Mouse (Mus musculus) hindbrain, embryonic 12.5 days (tissue): ENCODE data around the gene Bmper. TPM values are rescaled to one million over a fixed set of nuclear protein-coding genes. Genes with fewer than 3 reads are reported as not detected.

Experiments used
- ATAC-seq: fragments of 200-750 bp; cut with Nextera tagmentation; 2 replicates; pipeline ENCODE4 v1.8.0; 2017; ENCODE audit warnings: moderate TSS enrichment; ENCODE audit not compliant: low FRiP score
- H3K27ac ChIP-seq: fragments of 300-500 bp; sonication (generic); 2 replicates; pipeline ENCODE4 v1.5.1; 2016; ENCODE audit warnings: mild to moderate bottlenecking
- H3K27me3 ChIP-seq: fragments of 300-500 bp; sonication (generic); 2 replicates; pipeline ENCODE4 v1.6.1; 2016; ENCODE audit warnings: mild to moderate bottlenecking
- H3K36me3 ChIP-seq: fragments of 300-500 bp; sonication (generic); 2 replicates; pipeline ENCODE4 v1.6.1; 2016; ENCODE audit warnings: mild to moderate bottlenecking
- H3K4me1 ChIP-seq: fragments of 300-500 bp; sonication (generic); 2 replicates; pipeline ENCODE4 v1.6.1; 2016
- H3K4me2 ChIP-seq: fragments of 300-500 bp; sonication (generic); replicated peaks from 2 replicates; pipeline ENCODE4 v1.6.1; 2016; ENCODE audit warnings: mild to moderate bottlenecking
- H3K4me3 ChIP-seq: fragments of 300-500 bp; sonication (generic); 2 replicates; pipeline ENCODE4 v1.5.1; 2016; ENCODE audit warnings: mild to moderate bottlenecking
- H3K9ac ChIP-seq: fragments of 300-500 bp; sonication (generic); 2 replicates; pipeline ENCODE4 v1.6.1; 2016; ENCODE audit warnings: mild to moderate bottlenecking, moderate library complexity
- H3K9me3 ChIP-seq: fragments of 300-500 bp; sonication (generic); replicated peaks from 2 replicates; pipeline ENCODE4 v1.6.1; 2016; ENCODE audit warnings: mild to moderate bottlenecking
- WGBS: fragments of 180-500 bp; shearing (Covaris S2); methylation state at CpG from one replicate; pipeline ENCODE4 v1.1.7; 2016; 5-methylcytosine and 5-hydroxymethylcytosine counted together
- polyA plus RNA-seq: library from polyadenylated mRNA; unstranded; fragments of >200 nt; fragmentation: Nextera tagmentation; extraction: Ambion mirVana; gene quantifications from 2 replicates; pipeline ENCODE4 v1.2.1, GENCODE M21; 2016

The Bmper gene
- polyA plus RNA-seq, 1 experiment from 2014 or later, result 9.7 TPM

DNA sequence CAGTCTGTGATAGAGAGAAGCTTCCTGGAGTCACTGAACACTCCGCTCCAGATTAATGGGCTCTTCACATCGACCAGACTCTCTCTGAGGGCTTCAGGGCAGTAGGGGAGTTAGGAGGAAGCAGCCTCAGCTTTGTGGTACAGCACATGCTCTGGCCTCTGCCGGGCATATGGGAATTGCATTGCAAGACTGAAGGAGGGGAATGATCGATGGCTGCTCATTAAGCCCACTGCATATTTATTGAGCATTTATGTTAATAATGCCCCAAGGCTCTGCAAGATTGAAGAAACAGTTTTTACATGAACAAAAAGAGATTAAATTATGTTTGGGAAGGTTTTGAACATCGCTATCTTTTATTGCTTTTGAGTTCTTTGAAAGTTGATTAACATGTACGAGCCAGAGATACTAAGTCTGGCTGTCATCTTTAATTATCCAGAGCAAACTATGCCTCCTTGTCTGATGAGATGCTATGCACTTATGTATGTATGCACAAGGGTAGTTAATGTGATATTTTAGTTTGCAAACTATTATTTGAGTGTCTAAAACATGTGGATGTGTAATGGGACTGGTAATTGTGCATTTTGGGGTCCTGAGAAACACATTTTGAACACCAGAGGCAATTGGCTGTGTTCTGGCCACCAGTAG, 13.9 kb downstream of the Bmper start:
- no peak overlapping the region for H3K27ac ChIP-seq
- H3K9ac ChIP-seq, result no peak overlapping the region
- no peaks in the 10 kb centered on the region for H3K27me3 ChIP-seq
- no peak overlapping the region for H3K4me3 ChIP-seq
- H3K4me1 ChIP-seq, result peaks cover 13% of the 10 kb centered on the region
- ATAC-seq, result peak; percentile 91
- no peak overlapping the region for H3K4me2 ChIP-seq
- H3K36me3 ChIP-seq, result no peaks in the 10 kb centered on the region
- 49% methylated on average over 6 of the region's 6 CpGs for WGBS
- no peaks in the 10 kb centered on the region for H3K9me3 ChIP-seq

DNA sequence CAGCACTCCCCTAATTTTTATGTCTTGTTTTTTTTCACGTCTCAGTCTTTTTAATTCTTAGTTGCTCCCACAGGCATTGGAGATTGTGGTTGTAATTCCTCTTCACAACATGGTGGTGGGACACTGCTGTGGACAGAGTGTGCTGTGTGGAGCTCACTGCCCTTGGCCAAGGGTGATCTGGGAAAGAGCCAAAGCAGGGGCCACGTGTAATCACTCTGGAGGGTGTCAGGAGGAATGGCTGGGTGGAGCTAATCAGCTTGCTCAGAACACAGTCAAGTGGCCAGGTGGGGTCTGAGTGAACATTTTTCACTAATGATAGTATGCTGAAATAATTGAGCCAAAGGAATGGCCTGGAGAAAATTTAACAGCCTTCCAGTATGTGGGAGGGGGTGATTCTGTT, 16.1 kb downstream of the Bmper start:
- Histone ChIP-seq H3K4me1 (peaks cover 18% of the 10 kb centered on the region), H3K4me3 (no peak overlapping the region), H3K4me2 (no peak overlapping the region), H3K9ac (no peak overlapping the region), H3K27ac (no peak overlapping the region), H3K36me3 (no peaks in the 10 kb centered on the region), H3K27me3 (no peaks in the 10 kb centered on the region), H3K9me3 (no peaks in the 10 kb centered on the region)
- no peak for ATAC-seq
- 72% methylated on average over 2 of the region's 2 CpGs for WGBS

DNA sequence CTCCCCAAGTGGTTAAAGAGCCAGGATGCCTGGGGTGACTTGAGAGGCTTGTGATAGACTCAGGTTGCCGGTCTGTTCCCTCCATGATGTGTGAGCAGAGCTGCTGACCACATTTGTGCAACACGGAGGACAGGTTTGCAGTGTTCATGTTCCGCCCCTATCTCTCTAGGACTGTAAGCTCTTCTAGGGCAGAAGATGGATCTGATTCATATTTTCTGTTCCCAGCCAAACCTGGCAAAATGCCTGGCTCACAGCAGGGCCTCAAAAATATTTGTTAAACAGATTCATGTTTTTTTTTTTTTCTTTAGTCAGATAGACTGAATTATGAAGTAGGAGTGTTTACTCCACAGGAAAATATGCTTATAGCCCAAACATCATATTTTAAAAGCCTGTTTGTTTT, 20.0 kb downstream of the Bmper start:
- H3K27ac ChIP-seq, result no peak overlapping the region
- no peak for ATAC-seq
- peaks cover 9% of the 10 kb centered on the region for H3K4me1 ChIP-seq
- H3K36me3 ChIP-seq, result no peaks in the 10 kb centered on the region
- H3K4me3 ChIP-seq, result no peak overlapping the region
- H3K4me2 ChIP-seq, result no peak overlapping the region
- no peaks in the 10 kb centered on the region for H3K9me3 ChIP-seq
- peaks cover 10% of the 10 kb centered on the region for H3K27me3 ChIP-seq
- no peak overlapping the region for H3K9ac ChIP-seq
- WGBS, result 76% methylated on average over 3 of the region's 3 CpGs

DNA sequence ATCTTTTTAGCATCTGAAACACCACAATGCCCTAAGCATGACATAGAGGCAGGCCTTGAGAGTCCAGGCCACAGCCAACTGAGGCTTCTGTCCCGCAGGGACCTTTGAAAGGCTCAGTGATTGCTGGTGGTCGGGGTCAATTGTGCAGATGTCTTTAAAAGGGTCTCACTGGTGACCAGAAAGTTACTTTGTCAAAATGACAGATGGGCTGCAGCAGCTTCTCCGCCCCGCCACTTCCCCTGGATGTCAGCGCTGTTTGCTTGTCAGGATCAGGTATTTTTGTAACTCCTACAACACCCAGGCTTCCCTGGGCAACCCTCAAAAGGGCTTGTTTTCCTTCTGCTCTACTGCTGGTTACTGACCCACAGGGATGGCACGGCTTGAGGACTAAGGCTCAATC, 21.0 kb downstream of the Bmper start:
- H3K4me1 ChIP-seq, result peaks cover 5% of the 10 kb centered on the region
- no peaks in the 10 kb centered on the region for H3K9me3 ChIP-seq
- H3K4me3 ChIP-seq, result no peak overlapping the region
- no peaks in the 10 kb centered on the region for H3K36me3 ChIP-seq
- H3K4me2 ChIP-seq, result no peak overlapping the region
- peaks cover 10% of the 10 kb centered on the region for H3K27me3 ChIP-seq
- ATAC-seq, result no peak
- 26% methylated on average over 6 of the region's 6 CpGs for WGBS
- no peak overlapping the region for H3K9ac ChIP-seq
- H3K27ac ChIP-seq, result no peak overlapping the region

DNA sequence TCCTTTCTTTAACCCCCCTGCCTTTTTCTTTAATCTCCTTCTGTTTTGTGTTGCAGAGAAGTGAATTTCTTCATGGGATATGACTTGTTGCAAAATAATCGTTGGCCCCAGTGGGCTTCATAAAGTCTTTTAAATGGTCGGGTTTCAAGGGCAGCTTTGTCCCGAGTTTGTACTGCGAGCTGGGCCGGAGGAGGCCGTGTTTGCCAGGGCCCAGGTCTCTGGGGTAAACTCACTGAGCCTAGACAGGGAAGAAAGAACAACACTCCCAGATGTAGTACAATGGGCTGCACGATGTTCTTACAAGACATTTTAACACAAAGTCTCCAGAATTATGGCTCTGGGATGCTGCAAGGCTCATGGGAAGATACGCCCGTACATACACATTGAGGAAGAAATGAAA, 23.5 kb downstream of the Bmper start:
- Histone ChIP-seq H3K4me3 (no peak overlapping the region), H3K9ac (no peak overlapping the region), H3K27me3 (peaks cover 10% of the 10 kb centered on the region), H3K4me1 (peaks cover 5% of the 10 kb centered on the region), H3K9me3 (no peaks in the 10 kb centered on the region), H3K27ac (no peak overlapping the region), H3K4me2 (no peak overlapping the region), H3K36me3 (no peaks in the 10 kb centered on the region)
- ATAC-seq, result no peak
- WGBS, result 64% methylated on average over 9 of the region's 9 CpGs

DNA sequence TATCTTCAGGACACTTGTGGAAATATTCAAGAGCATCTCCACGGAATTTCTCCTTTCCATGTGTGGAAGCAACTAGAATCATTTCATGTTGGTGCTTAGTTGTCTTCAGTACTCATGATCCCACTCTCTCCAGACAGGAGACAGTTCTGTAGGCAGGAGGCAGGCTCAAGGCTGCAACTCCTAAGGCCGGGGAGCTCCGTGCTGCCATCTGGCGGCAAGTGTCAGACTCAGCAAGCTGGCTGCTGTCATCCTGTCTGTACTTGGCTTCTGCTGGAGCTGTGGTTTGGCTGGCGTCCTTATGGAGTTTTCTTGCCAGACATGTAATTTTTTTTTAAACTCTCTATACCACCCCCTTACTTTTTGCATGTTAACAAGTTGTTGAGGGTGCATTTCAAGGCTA, 27.1 kb downstream of the Bmper start:
- Histone ChIP-seq H3K9ac (no peak overlapping the region), H3K27me3 (peaks cover 10% of the 10 kb centered on the region), H3K4me1 (0 out of 2 replicates have a peak, but pooled peaks cover 3% of the 10 kb centered on the region), H3K4me3 (no peak overlapping the region), H3K9me3 (no peaks in the 10 kb centered on the region), H3K27ac (no peak overlapping the region), H3K36me3 (no peaks in the 10 kb centered on the region), H3K4me2 (no peak overlapping the region)
- 9% methylated on average over 5 of the region's 5 CpGs for WGBS
- peak; percentile 58 for ATAC-seq

DNA sequence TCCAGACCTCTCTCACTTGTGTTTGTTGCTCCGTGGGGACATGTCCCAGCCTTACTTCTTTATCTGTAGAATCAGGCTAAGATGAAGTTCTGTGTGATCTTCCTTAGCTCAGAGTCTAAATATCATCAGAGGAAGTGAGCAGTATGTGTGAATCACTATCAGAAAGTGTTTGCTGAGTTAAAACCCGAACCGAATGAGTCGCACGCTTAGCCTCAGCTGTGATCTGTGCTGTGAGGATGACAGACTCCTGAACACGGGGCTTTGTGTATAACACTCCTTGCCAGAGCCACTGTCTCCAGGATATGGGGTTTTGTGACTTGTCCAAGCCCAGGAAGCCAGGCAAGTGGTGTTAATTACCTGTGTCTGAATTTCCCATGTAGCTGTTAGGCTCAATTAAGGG, 28.1 kb downstream of the Bmper start:
- Histone ChIP-seq H3K4me1 (0 out of 2 replicates have a peak, but pooled peaks cover 3% of the 10 kb centered on the region), H3K36me3 (no peaks in the 10 kb centered on the region), H3K4me3 (no peak overlapping the region), H3K9me3 (no peaks in the 10 kb centered on the region), H3K27me3 (peaks cover 10% of the 10 kb centered on the region), H3K9ac (no peak overlapping the region), H3K4me2 (no peak overlapping the region), H3K27ac (no peak overlapping the region)
- ATAC-seq, result no peak
- WGBS, result 86% methylated on average over 6 of the region's 6 CpGs

DNA sequence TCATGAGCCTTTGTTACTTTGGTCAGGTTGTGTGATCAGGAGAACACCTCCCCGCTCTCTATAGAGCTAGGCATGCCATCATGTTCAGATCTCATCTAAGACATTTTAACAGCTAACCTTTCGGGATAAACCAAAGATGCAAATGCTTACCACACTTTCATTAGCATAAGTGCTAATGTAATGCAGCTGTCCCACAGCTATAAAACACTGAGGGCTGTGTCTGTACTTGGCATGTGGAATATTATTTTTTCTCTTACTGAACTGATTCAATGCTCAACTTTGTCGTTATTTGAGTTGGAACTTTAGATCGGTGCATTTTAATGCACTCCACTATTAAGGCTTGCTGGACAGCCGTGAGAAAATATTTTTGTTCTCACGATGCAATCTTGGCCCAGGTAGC, 30.7 kb downstream of the Bmper start:
- H3K4me3 ChIP-seq, result no peak overlapping the region
- WGBS, result 80% methylated on average over 6 of the region's 6 CpGs
- H3K4me1 ChIP-seq, result 0 out of 2 replicates have a peak, but pooled peaks cover 3% of the 10 kb centered on the region
- no peak overlapping the region for H3K27ac ChIP-seq
- H3K27me3 ChIP-seq, result no peaks in the 10 kb centered on the region
- H3K4me2 ChIP-seq, result no peak overlapping the region
- no peak for ATAC-seq
- no peaks in the 10 kb centered on the region for H3K9me3 ChIP-seq
- H3K9ac ChIP-seq, result no peak overlapping the region
- H3K36me3 ChIP-seq, result no peaks in the 10 kb centered on the region

DNA sequence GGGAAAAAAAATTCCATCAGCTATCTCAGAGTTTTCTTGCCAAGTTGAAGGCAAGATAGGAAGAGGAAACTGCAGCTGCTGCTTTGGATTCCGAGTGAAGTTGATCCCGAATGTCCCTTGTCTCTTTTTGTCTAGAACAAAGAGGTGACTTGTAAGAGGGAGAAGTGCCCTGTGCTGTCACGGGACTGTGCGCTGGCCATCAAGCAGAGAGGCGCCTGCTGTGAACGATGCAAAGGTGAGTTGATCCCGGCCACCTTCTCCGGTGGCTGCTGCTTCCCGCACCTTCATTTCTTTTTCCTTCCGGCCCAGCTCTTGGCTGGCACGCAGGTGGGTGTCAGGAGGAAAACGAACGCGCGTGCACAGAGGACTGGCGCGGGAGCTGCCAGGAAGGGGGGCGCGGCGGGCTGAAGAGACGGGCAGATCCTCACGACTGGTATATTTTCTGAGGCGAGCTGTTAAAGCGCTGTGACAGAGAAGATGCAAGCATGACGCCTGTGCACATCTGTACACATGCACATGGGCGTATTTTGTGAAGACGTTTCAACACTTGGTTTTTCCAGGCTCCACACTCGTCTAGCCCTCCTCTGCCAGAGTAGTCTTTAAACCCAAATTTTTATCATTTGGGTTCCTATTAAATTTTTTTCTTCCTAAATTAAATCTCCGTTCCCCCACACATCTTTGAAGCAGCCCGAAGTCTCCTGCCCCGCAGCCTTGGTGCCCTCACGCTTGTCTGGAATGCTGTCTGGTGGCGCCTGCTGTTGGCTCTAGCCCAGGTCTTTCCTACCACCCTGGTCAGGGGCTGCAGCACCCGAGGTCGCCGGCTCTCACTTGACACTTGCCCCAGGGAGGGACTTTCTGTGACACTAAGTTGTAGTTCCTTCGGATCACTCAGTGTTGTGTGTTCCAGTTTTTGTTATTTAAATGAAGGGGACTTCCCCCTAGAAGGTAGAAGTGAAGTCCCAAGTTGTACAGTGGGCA, 31.6 kb downstream of the Bmper start:
- Histone ChIP-seq H3K9me3 (no peaks in the 10 kb centered on the region), H3K4me3 (peak overlapping the region; percentile 23), H3K27ac (no peak overlapping the region), H3K9ac (0 out of 2 replicates have a peak overlapping the region, but pooled peaks have one; percentile 3), H3K36me3 (no peaks in the 10 kb centered on the region), H3K4me2 (peak overlapping the region; percentile 52), H3K4me1 (0 out of 2 replicates have a peak, but pooled peaks cover 3% of the 10 kb centered on the region), H3K27me3 (no peaks in the 10 kb centered on the region)
- 30% methylated on average over 37 of the region's 37 CpGs for WGBS
- ATAC-seq, result peak; percentile 48

DNA sequence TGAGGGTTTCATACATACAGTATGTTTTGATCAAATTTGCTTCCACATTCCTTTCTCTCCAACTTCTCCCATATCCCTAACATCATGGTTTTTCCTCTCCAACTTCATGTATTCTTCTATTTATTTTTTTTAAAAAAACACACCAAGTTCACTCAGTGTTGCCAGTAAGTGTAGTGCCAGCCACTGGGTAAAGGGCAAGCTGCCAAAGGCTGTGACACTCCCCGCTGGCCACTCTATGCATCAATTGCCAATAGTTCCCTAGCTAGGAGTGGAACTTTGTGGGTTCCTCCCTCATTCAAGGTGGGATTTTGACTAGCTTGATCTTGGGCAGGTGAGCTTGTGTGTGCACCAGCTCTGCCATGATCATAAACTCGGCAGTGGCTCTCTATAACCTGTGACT, 33.0 kb downstream of the Bmper start:
- 89% methylated on average over 2 of the region's 2 CpGs for WGBS
- Histone ChIP-seq H3K36me3 (no peaks in the 10 kb centered on the region), H3K27me3 (no peaks in the 10 kb centered on the region), H3K9ac (no peak overlapping the region), H3K4me3 (no peak overlapping the region), H3K27ac (no peak overlapping the region), H3K4me1 (0 out of 2 replicates have a peak, but pooled peaks cover 3% of the 10 kb centered on the region), H3K9me3 (0 out of 2 replicates have a peak, but pooled peaks cover 4% of the 10 kb centered on the region), H3K4me2 (no peak overlapping the region)
- ATAC-seq, result no peak

DNA sequence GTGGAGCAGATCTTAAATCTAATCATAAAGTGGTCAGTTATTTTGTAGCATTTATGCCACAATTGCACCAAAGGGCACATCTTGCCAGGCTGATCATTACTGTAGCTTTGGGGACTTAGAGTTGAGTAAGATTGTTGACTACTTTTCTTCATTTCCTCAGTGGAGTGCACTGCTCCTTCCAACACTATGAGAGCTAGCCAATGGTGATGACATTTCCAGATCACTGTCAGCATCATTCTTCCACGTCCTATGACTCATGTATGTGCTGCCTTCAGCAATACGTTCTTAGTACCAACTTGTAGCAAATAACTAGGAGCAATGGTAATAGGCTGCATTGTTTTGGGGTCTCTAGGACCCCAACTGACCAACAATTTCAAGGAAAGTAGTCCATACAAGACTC, 33.7 kb downstream of the Bmper start:
- H3K4me1 ChIP-seq, result 0 out of 2 replicates have a peak, but pooled peaks cover 3% of the 10 kb centered on the region
- WGBS, result 87% methylated on average over 2 of the region's 2 CpGs
- H3K9me3 ChIP-seq, result 0 out of 2 replicates have a peak, but pooled peaks cover 4% of the 10 kb centered on the region
- ATAC-seq, result no peak
- no peaks in the 10 kb centered on the region for H3K27me3 ChIP-seq
- no peak overlapping the region for H3K27ac ChIP-seq
- no peak overlapping the region for H3K9ac ChIP-seq
- H3K4me3 ChIP-seq, result no peak overlapping the region
- H3K36me3 ChIP-seq, result no peaks in the 10 kb centered on the region
- no peak overlapping the region for H3K4me2 ChIP-seq

DNA sequence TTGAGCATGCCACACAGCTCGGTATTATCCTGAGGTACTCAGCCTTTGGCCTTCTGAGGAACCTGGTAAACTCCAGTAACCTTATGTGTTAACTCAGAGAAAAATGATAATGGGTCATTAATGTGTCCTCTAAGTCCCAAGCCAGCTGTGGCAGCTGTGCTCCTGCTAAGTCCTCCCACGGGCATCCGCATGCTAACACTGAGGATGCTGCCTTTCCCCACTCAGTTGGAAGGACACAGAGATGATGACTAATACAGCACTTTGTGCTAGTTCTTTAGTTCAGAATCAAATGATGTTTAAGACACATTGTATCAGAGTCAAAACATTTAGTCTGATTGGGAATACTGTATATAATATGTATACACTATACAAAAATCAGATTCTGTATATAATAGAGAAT, 39.0 kb downstream of the Bmper start:
- Histone ChIP-seq H3K27ac (no peak overlapping the region), H3K9ac (no peak overlapping the region), H3K4me2 (no peak overlapping the region), H3K36me3 (no peaks in the 10 kb centered on the region), H3K27me3 (no peaks in the 10 kb centered on the region), H3K9me3 (0 out of 2 replicates have a peak, but pooled peaks cover 4% of the 10 kb centered on the region), H3K4me3 (no peak overlapping the region), H3K4me1 (no peaks in the 10 kb centered on the region)
- ATAC-seq, result no peak
- 91% methylated on average over 3 of the region's 3 CpGs for WGBS
